ENCODE assay signal across 7 mouse cellular contexts in the genomic region with DNA sequence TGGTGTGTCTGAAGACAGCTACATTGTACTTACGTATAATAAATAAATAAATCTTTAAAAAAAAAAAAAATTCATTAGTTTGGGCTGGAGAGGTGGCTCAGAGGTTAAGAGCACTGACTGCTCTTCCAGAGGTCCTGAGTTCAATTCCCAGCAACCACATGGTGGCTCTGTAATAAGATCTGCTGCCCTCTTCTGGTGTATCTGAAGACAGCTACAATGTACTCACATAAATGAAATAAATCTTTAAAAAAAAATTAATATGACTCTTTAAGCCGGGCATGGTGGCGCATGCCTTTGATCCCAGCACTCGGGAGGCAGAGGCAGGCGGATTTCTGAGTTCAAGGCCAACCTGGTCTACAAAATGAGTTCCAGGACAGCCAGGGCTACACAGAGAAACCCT. TPM values are rescaled to one million over a fixed set of nuclear protein-coding genes. Genes with fewer than 3 reads are reported as not detected.
DNase-seq lines count a peak whose midpoint lies in the region; ATAC-seq and TF ChIP-seq lines count a peak whose summit lies in the region.
"Not testable (repeated sequence)": the region's sequence is repeated elsewhere in the genome, so short reads cannot be mapped to it uniquely, and the experiment has no call there.

No protein-coding gene starts in this region.

- H3K4me3 ChIP-seq in heart, adult 2 months; kidney, adult 2 months (ENCODE audit: insufficient read depth, low read depth, low read length); left cerebral cortex, adult 2 months; lung, postnatal 0 days (ENCODE audit: low read depth, low read length); stomach, postnatal 0 days (ENCODE audit: low read depth, low read length): not testable (repeated sequence)

- peak; percentile 36 for DNase-seq in 416B (ENCODE audit: low read depth)
- peak; percentile 13 for DNase-seq in NIH3T3 (ENCODE audit: low read depth)
- DNase-seq in heart, adult 2 months; left cerebral cortex, adult 2 months (ENCODE audit: extremely low spot score in 1 of 2, low spot score in 2 of 2); stomach, postnatal 0 days (ENCODE audit: low spot score): not testable (repeated sequence)
- peak; percentile 12 for DNase-seq in kidney, adult 2 months
- DNase-seq in lung, postnatal 0 days (ENCODE audit: low spot score): peak; percentile 18

- WGBS in heart, adult 2 months: 91% methylated on average over 5 of the region's 5 CpGs
- 87% methylated on average over 5 of the region's 5 CpGs for WGBS in kidney, adult 2 months
- whole genome bisulfite sequencing in lung, postnatal 0 days: 92% methylated on average over 5 of the region's 5 CpGs
- WGBS in stomach, postnatal 0 days: 86% methylated on average over 5 of the region's 5 CpGs

- not testable (repeated sequence) for H3K36me3 ChIP-seq in heart, adult 2 months (ENCODE audit: control insufficient read depth, insufficient read depth, low read length); kidney, adult 2 months (ENCODE audit: control insufficient read depth, insufficient read depth, low read length); lung, postnatal 0 days (ENCODE audit: insufficient read depth, low read length); stomach, postnatal 0 days (ENCODE audit: control insufficient read depth, insufficient read depth, low read length)

- not testable (repeated sequence) for H3K4me1 ChIP-seq in heart, adult 2 months (ENCODE audit: control insufficient read depth, insufficient read depth, low read length); kidney, adult 2 months (ENCODE audit: control insufficient read depth, insufficient read depth, low read length); lung, postnatal 0 days (ENCODE audit: insufficient read depth, low read depth, low read length); stomach, postnatal 0 days (replicated peaks; ENCODE audit: control insufficient read depth, insufficient read depth)

- TF ChIP-seq EP300 in heart, adult 2 months (IDR thresholded peaks at IDR 0.05; ENCODE audit: insufficient read depth, low read depth, low read length); lung, postnatal 0 days (IDR thresholded peaks at IDR 0.05); stomach, postnatal 0 days (optimal IDR thresholded peaks at IDR 0.05): not testable (repeated sequence)

- not testable (repeated sequence) for TF ChIP-seq POLR2A in heart, adult 2 months (IDR thresholded peaks at IDR 0.05; ENCODE audit: insufficient read depth, low read depth, low read length); kidney, adult 2 months (IDR thresholded peaks at IDR 0.05; ENCODE audit: low read depth, low read length)

- H3K4me2 ChIP-seq in lung, postnatal 0 days (replicated peaks; ENCODE audit: low read depth, low read length); stomach, postnatal 0 days (replicated peaks; ENCODE audit: low read depth): not testable (repeated sequence)

- not testable (repeated sequence) for H3K9ac ChIP-seq in heart, adult 2 months (ENCODE audit: low read depth, low read length); lung, postnatal 0 days (replicated peaks; ENCODE audit: low read depth); stomach, postnatal 0 days (ENCODE audit: low read length)

- ATAC-seq in lung, postnatal 0 days; stomach, postnatal 0 days (ENCODE audit: low FRiP score, low TSS enrichment): not testable (repeated sequence)

- H3K9me3 ChIP-seq in lung, postnatal 0 days (ENCODE audit: low read length); stomach, postnatal 0 days (ENCODE audit: control insufficient read depth, low read length): not testable (repeated sequence)

- not testable (repeated sequence) for H3K27ac ChIP-seq in heart, adult 2 months; kidney, adult 2 months (ENCODE audit: insufficient read depth, low read depth, low read length); left cerebral cortex, adult 2 months; lung, postnatal 0 days (ENCODE audit: low read length); stomach, postnatal 0 days (replicated peaks)

- TF ChIP-seq CTCF in heart, adult 2 months (IDR thresholded peaks at IDR 0.05): peak; percentile 57
- TF ChIP-seq CTCF in kidney, adult 2 months (conservative IDR thresholded peaks at IDR 0.05; ENCODE audit: insufficient read depth, insufficient read length, low read depth, low read length): not testable (repeated sequence)
- peak; percentile 47 for TF ChIP-seq CTCF in left cerebral cortex, adult 2 months (IDR thresholded peaks at IDR 0.05)
- TF ChIP-seq CTCF in lung, postnatal 0 days (IDR thresholded peaks at IDR 0.05): peak; percentile 21
- TF ChIP-seq CTCF in stomach, postnatal 0 days (IDR thresholded peaks at IDR 0.05; ENCODE audit: low read depth): peak; percentile 40

- not testable (repeated sequence) for H3K79me2 ChIP-seq in heart, adult 2 months (replicated peaks; ENCODE audit: control insufficient read depth, insufficient read depth, low read length)

- H3K27me3 ChIP-seq in heart, adult 2 months (ENCODE audit: control insufficient read depth, insufficient read depth, low read length); kidney, adult 2 months (replicated peaks; ENCODE audit: control insufficient read depth, insufficient read depth, low read length); lung, postnatal 0 days (replicated peaks; ENCODE audit: insufficient read depth, low read length); stomach, postnatal 0 days (ENCODE audit: control insufficient read depth, insufficient read depth, low read length): not testable (repeated sequence)

- intact Hi-C loops in heart, adult 2 months (cut with DNase I): not testable (repeated sequence)
- intact Hi-C loops in left cerebral cortex, adult 2 months (cut with DNase I): loop anchor here (10.0 kb wide), 1 partner anchor 160 kb away; no protein-coding TSS in a partner anchor

RNA-seq across cellular contexts. Expression of a gene that starts 47.4 kb away (rescaled TPM):
- 10 to 100 TPM; 45.6 to 51.7 TPM for total RNA-seq in heart, adult 2 months (2021)
- polyA plus RNA-seq in heart, adult 2 months (2012; rRNA removed): 17.4 and 32.7 TPM in 2 replicates
- 16.2 and 16.3 TPM in 2 replicates for polyA plus RNA-seq in kidney, adult 2 months (2012; rRNA removed)
- total RNA-seq in left cerebral cortex, adult 2 months (2021): 10 to 100 TPM; 31.1 to 33.9 TPM
- 6.6 and 8.0 TPM in 2 replicates for polyA plus RNA-seq in lung, postnatal 0 days (2015; fragmentation: Nextera tagmentation; extraction: Ambion mirVana)
- polyA plus RNA-seq in stomach, postnatal 0 days (2015; fragmentation: Nextera tagmentation; extraction: Ambion mirVana): 8.7 and 9.7 TPM in 2 replicates
